Mouse (Mus musculus): ENCODE results near the gene Rpp21.

The Rpp21 gene

GRCm38 (mm10) chr17:36257969-36258368, at the start of gene Rpp21:
Rpp21 (minus strand) TSS chr17:36258069.
- DNase-seq (ENCODE audit: extremely low spot score, low read depth, low spot score): no peak

GRCm38 (mm10) chr17:36286390-36286789, 28.5 kb upstream of the Rpp21 start, which contains the start of gene H2-M10.2:
H2-M10.2 (minus strand) TSS chr17:36286490.
- DNase-seq (ENCODE audit: extremely low spot score, low read depth, low spot score): no peak

- no peak for DNase-seq (ENCODE audit: extremely low spot score, low read depth, low spot score)
Measured at GRCm38 (mm10) chr17:36281521-36282245, 23.8 kb upstream of the Rpp21 start.

DNA sequence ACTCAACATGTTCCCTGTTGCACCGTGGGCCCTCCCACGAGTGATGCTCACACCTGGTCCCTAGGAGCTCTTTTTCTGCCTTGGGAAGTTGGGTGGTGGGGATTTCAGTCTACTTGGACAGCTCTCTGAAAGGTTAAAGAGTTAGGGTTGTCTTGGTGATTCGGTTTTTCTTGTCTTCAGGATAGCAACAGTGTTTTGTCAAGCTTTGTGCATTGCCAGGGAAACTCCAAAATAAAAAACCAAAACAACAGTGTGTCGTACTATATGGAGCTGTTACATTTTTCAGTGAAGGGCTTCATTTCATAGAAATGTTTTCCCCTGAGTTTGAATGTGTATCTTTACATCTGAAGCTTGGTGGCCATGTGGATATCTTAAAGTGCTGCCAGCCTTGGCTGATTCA, 16.9 kb upstream of the Rpp21 start:
- no peak for DNase-seq (ENCODE audit: extremely low spot score, low read depth, low spot score)

DNA sequence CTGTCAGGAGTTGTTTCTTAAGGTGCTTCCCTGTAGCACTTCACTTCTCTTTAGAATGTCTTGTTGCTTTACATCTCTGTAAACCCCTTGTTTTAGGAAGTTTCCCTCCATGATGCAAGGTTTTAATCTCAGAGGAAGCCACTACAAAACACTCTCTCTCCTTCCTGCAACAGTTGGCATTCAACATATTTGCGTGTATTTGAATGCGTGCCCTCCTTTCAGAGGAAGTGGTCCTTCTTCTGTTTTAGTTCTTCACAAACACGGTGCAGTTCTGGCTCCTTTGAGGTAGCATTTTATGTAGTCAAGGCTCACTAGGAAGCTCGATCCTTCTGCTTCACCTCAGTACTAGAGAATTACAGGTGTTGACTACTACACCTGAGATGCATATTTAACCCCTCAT, 15.9 kb upstream of the Rpp21 start:
- DNase-seq (ENCODE audit: extremely low spot score, low read depth, low spot score): no peak

GRCm38 (mm10) chr17:36272643-36273366, 14.9 kb upstream of the Rpp21 start:
- DNase-seq (ENCODE audit: extremely low spot score, low read depth, low spot score): no peak

GRCm38 (mm10) chr17:36271586-36272256, 13.9 kb upstream of the Rpp21 start, which contains the start of gene Trim39:
Trim39 (minus strand) TSS chr17:36272247.
- no peak for DNase-seq (ENCODE audit: extremely low spot score, low read depth, low spot score)

DNA sequence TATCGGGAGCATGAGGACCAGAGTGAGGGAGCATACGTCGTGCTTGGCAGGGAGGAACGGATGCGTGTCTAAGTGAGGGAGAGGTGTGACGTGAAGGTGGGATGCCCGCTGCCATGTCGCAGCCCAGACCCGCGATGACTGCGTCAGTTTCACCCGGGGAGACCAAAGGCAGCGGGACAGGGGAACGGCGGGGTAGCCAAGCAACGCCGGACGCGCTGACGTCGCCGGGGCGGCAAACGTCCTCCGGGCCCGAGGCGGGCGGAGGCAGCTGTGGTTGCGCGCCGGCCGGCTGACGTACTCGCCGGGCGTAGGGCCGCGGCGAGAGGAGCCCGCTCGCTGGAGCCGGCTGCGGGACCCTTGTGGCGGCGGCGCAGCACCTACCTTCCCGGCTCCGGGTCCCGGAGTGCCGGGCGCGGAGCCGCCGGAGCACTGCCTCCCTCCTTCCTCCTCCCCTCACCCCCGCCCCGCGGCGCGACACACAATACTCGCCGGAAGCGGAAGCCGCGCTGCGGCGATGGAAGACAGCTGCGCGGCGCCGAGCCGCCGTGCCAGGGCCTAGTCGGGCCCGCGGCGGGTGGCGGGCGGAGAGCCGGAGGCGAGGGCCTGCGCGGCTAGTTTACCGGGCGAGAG, 13.2 kb upstream of the Rpp21 start:
- DNase-seq (ENCODE audit: extremely low spot score, low read depth, low spot score): no peak

DNA sequence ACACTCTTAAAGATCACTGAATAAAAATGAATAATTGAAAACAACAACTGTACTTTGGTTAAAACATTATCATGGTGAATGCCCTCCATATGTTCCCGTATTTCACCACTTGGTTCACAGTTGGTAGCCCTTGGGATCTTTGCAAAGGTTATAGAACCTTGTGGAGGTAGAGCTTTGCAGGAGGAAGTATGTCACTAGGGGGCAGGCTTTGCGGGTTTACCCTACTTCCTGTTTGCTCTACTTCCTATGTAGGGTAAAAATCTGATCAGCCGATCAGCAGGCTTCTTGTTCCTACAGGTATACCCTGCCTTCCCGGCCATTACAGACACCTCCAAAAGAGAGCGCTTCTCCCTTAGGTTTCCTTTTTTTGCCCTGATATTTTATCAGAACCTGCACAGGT, 8.0 kb upstream of the Rpp21 start:
- DNase-seq (ENCODE audit: extremely low spot score, low read depth, low spot score): no peak

GRCm38 (mm10) chr17:36264273-36264925, 6.5 kb upstream of the Rpp21 start:
- DNase-seq (ENCODE audit: extremely low spot score, low read depth, low spot score): no peak

- no peak for DNase-seq (ENCODE audit: extremely low spot score, low read depth, low spot score)
Measured at GRCm38 (mm10) chr17:36261511-36262166, 3.8 kb upstream of the Rpp21 start.

DNA sequence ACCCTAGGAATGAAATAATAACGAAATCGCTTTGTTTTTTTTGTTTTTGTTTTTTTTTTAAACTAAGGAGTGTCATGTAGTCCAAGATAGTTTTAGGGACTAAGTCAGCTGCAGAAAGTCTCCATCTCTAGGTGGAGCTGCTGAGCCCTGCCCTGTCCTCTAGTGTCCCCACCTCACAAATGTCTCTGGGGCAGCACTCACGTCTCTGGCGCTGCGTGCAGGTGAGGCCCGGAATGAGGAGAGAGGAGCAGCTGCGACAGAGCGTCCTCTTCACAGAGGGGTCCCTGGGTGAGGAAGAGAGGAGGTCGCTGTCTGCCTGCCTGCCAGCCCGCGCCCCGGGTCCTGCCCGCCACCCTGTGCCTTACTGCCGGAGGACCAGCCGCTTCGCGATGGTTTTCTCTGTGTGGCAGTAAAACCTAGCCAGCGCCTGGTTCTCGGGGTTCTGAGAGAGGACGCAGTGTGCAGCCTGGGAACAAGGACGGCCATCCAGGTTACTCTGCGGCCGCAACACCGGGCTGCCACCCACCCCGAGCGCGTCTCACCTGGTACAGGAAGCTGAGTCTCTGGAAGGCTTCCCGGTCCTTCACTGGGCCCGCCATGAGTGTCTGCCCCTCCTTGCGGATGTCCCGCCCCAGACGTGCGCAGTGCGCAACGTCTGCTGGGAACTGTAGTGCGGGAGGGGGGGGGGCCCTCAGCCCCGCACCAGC, 475 bp downstream of the Rpp21 start:
- DNase-seq (ENCODE audit: extremely low spot score, low read depth, low spot score): no peak

- no peak for DNase-seq (ENCODE audit: extremely low spot score, low read depth, low spot score)
Measured at GRCm38 (mm10) chr17:36253087-36253600, 4.7 kb downstream of the Rpp21 start.

GRCm38 (mm10) chr17:36252250-36252876, 5.5 kb downstream of the Rpp21 start:
- DNase-seq (ENCODE audit: extremely low spot score, low read depth, low spot score): no peak

- no peak for DNase-seq (ENCODE audit: extremely low spot score, low read depth, low spot score)
Measured at GRCm38 (mm10) chr17:36248886-36249285, 9.0 kb downstream of the Rpp21 start.

GRCm38 (mm10) chr17:36245741-36246140, 12.1 kb downstream of the Rpp21 start:
- DNase-seq (ENCODE audit: extremely low spot score, low read depth, low spot score): no peak

GRCm38 (mm10) chr17:36244031-36244430, 13.8 kb downstream of the Rpp21 start:
- DNase-seq (ENCODE audit: extremely low spot score, low read depth, low spot score): no peak

GRCm38 (mm10) chr17:36240637-36241213, 17.1 kb downstream of the Rpp21 start:
- no peak for DNase-seq (ENCODE audit: extremely low spot score, low read depth, low spot score)
